Mouse (Mus musculus) E14TG2a.4 (cell line): Measurements from ENCODE around the gene Lrrc57.

Experiments
- CTCF ChIP-seq: conservative IDR thresholded peaks from 2 replicates; pipeline ENCODE4 v1.5.1; 2014; ENCODE audit warnings: low read length
- NANOG ChIP-seq: IDR thresholded peaks from 2 replicates; pipeline ENCODE4 v1.6.1; 2014; ENCODE audit warnings: borderline replicate concordance, low read length, mixed read lengths
- POU5F1 ChIP-seq: IDR thresholded peaks from 2 replicates; pipeline ENCODE4 v1.6.1; 2014; ENCODE audit warnings: low read length, borderline replicate concordance

- TF ChIP-seq CTCF (no peak), POU5F1 (no peak), NANOG (no peak)
These were observed 22.6 kb upstream of the Lrrc57 start for GRCm38 (mm10) chr2:120631957-120632356.
